Mouse (Mus musculus) heart, adult 2 months (tissue): ENCODE measurements at regions not wholly inside any gene's neighbourhood (a gene's known extent, or its start where the extent isn't known, plus 50 kb on each side); places are given as distances from the start of the nearest gene placed in this dataset.

Experiments
- DNase-seq, 2 experiments: peaks; one replicate each; pipeline ENCODE4 v3.0.0; 2021
- H3K27ac ChIP-seq: fragments of 200-600 bp; 2 replicates; pipeline ENCODE4 v1.8.1; 2022
- H3K27me3 ChIP-seq: fragments of 200-500 bp; 2 replicates; pipeline ENCODE4 v1.6.1; 2012; ENCODE audit warnings: mild to moderate bottlenecking, low read length, inconsistent platforms, mixed read lengths; ENCODE audit not compliant: control insufficient read depth, insufficient read depth
- H3K36me3 ChIP-seq: fragments of 200-500 bp; 2 replicates; pipeline ENCODE4 v1.6.1; 2012; ENCODE audit warnings: low read length, inconsistent platforms; ENCODE audit not compliant: control insufficient read depth, insufficient read depth
- H3K4me1 ChIP-seq: fragments of 200-500 bp; 2 replicates; pipeline ENCODE4 v1.6.1; 2011; ENCODE audit warnings: low read length; ENCODE audit not compliant: control insufficient read depth, insufficient read depth
- H3K4me3 ChIP-seq: fragments of 200-600 bp; 2 replicates; pipeline ENCODE4 v1.8.1; 2022
- H3K79me2 ChIP-seq: fragments of 200-500 bp; replicated peaks from 2 replicates; pipeline ENCODE4 v1.6.1; 2012; ENCODE audit warnings: mild to moderate bottlenecking, inconsistent platforms, low read length, moderate library complexity, mixed read lengths; ENCODE audit not compliant: control insufficient read depth, insufficient read depth
- H3K9ac ChIP-seq: fragments of 200-500 bp; 2 replicates; pipeline ENCODE4 v1.6.1; 2012; ENCODE audit warnings: low read depth, mild to moderate bottlenecking, control low read depth, inconsistent platforms, low read length, mixed read lengths
- CTCF ChIP-seq: fragments of 200-600 bp; IDR thresholded peaks from 2 replicates; pipeline ENCODE4 v1.8.1; 2022; ENCODE audit warnings: antibody characterized with exemption, mild to moderate bottlenecking, moderate library complexity
- EP300 ChIP-seq: fragments of 200-500 bp; IDR thresholded peaks from 2 replicates; pipeline ENCODE4 v1.6.1; 2011; ENCODE audit warnings: low read depth, low read length, control low read depth; ENCODE audit not compliant: insufficient read depth
- POLR2A ChIP-seq: fragments of 200-500 bp; IDR thresholded peaks from 2 replicates; pipeline ENCODE4 v1.6.1; 2011; ENCODE audit warnings: mild to moderate bottlenecking, low read depth, low read length, control low read depth; ENCODE audit not compliant: insufficient read depth
- WGBS: fragments of 180-500 bp; shearing (Covaris S2); methylation state at CpG from one replicate; pipeline ENCODE4 v1.1.7; 2018; 5-methylcytosine and 5-hydroxymethylcytosine counted together
- intact Hi-C: fragments of 180-260 bp; cut with DNase I; formaldehyde crosslinking; loops from one replicate; pipeline ENCODE4 v1.15.1; 2025

DNA sequence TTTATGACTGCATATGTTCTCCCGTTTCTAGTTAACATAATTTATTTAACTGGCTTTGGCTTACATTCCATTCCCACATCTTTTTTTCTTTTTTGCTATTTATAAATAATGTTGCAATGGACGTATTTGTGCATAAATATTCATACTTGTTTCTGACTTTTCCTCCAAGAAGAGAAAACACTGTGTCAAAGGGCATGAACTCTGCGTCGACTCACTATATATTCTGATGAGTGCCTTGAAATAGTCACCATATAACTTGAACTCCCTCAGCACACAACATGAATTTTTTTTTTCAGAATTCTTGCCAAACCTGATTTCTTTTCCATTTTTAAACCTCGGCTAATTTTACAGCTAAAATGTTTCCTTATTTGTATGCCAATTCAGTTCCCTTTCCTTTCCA lies 249.4 kb upstream of the Dynlrb2 start:
- no peaks in the 10 kb centered on the region for H3K79me2 ChIP-seq
- H3K36me3 ChIP-seq, result no peaks in the 10 kb centered on the region
- no peak for DNase-seq
- no peak overlapping the region for H3K4me3 ChIP-seq
- H3K27me3 ChIP-seq, result no peaks in the 10 kb centered on the region
- H3K9ac ChIP-seq, result no peak overlapping the region
- no peak for TF ChIP-seq CTCF
- no peak for TF ChIP-seq POLR2A
- TF ChIP-seq EP300, result no peak
- intact Hi-C loops, result no loop called here
- no peak overlapping the region for H3K27ac ChIP-seq
- no peaks in the 10 kb centered on the region for H3K4me1 ChIP-seq
- 69% methylated on average over 5 of the region's 5 CpGs for WGBS

DNA sequence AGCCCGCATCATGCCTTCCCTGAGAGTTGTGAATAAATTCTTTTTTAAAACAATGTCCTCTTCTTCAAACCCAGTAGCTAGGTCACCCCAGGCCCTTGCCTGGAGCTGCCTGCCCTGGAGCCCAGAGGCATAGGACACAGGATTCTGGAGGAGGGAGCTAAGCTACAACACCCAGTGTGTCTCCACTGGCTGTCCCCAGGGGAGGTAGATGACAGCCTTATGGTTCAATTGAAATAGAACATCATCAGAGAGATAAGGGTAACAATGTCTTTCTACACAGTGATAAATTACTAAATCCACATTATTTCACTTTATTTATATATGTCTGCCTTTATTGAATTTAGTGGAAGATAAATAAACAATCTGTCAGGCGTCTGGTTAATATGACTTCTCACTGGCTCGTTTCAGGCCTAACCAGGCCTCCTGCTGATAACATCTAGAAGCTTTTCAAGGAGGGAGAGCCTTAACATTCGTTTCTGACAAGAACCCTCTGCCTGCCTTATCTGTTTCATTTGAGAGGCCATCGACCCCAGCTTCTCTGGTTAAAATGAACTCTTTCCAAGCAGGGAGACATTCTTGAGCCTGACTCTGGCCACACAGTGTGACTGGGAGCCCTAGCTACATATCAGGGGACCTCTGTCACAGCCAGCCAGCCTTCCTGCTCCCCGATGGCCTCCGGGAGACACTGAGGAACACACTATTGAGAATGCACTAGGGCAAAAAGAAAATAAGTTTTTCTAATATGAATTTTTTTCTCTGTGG lies 252.1 kb upstream of the Dynlrb2 start:
- H3K4me1 ChIP-seq, result no peaks in the 10 kb centered on the region
- intact Hi-C loops, result no loop called here
- no peak overlapping the region for H3K9ac ChIP-seq
- no peak overlapping the region for H3K4me3 ChIP-seq
- WGBS, result 38% methylated on average over 7 of the region's 7 CpGs
- no peaks in the 10 kb centered on the region for H3K27me3 ChIP-seq
- H3K27ac ChIP-seq, result no peak overlapping the region
- no peak for TF ChIP-seq CTCF
- no peak for TF ChIP-seq EP300
- TF ChIP-seq POLR2A, result no peak
- H3K36me3 ChIP-seq, result no peaks in the 10 kb centered on the region
- no peaks in the 10 kb centered on the region for H3K79me2 ChIP-seq
- no peak for DNase-seq

DNA sequence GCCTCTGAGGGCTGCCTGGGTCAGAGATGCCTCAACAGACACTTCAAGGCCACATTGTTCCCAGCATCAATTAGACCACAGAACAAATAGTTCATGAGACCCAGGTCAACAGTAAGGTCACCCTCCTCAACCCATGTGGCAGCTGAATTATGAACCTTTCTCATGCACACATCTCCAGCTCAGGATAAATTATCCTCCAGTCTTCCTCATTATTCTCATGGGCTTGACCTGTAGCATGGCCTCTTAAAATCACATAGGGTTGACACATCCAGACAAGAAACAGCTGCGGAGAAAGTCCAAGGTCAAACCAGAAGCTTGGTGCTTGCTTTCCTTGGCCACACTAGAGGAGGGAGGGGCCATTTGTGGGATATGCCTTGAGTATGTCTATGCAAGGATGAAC lies 256.4 kb upstream of the Dynlrb2 start:
- no peaks in the 10 kb centered on the region for H3K36me3 ChIP-seq
- no peak overlapping the region for H3K9ac ChIP-seq
- no peak overlapping the region for H3K4me3 ChIP-seq
- H3K27me3 ChIP-seq, result no peaks in the 10 kb centered on the region
- intact Hi-C loops, result no loop called here
- no peak for DNase-seq
- no peak overlapping the region for H3K27ac ChIP-seq
- no peaks in the 10 kb centered on the region for H3K79me2 ChIP-seq
- TF ChIP-seq CTCF (no peak), POLR2A (no peak), EP300 (no peak)
- no peaks in the 10 kb centered on the region for H3K4me1 ChIP-seq
- 77% methylated on average over 1 of the region's 1 CpGs for WGBS

DNA sequence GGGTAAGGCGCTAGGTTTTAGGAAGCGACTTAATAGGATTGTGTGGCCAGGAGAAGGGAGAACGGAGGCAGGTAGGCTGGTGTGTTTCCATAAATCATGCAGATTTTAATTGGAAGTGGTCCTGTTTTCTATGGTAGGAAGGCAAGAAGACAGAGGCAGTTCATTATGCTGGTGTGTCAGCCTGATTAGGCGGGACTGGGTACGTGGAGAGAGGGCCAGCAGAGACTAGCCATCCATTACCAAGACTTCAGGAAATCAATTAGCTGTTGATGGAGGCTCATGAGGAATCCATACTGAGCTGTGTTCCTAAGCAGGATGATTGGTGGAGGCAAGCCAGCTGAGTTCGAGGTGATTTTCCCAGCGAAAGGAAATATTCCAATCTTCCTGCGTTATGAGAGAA lies 261.3 kb upstream of the Dynlrb2 start:
- Histone ChIP-seq H3K4me3 (no peak overlapping the region), H3K36me3 (no peaks in the 10 kb centered on the region), H3K4me1 (no peaks in the 10 kb centered on the region), H3K27ac (no peak overlapping the region), H3K9ac (no peak overlapping the region), H3K27me3 (no peaks in the 10 kb centered on the region), H3K79me2 (no peaks in the 10 kb centered on the region)
- TF ChIP-seq CTCF (no peak), EP300 (no peak), POLR2A (no peak)
- 69% methylated on average over 8 of the region's 8 CpGs for WGBS
- no peak for DNase-seq
- intact Hi-C loops, result no loop called here

DNA sequence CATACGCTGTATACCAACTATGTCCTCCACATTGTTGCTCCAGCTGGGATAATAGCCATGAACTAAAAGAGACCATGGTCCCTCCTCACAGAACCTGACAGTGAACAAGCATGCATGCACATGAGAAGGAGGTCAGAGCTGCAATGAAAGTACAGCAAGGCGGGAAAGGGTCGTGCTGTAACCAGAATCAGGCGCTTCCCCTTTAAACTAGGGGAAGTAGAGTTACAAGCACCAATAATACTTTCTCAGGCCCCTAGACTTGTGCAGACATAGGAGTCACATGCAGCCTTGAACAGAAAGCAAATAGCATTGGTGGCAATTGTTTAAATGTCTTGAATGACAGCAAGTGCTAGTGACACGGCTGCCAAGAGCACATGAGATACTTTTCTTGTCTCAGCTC lies 261.8 kb upstream of the Dynlrb2 start:
- no peak overlapping the region for H3K4me3 ChIP-seq
- no peak overlapping the region for H3K27ac ChIP-seq
- H3K9ac ChIP-seq, result no peak overlapping the region
- no peak for TF ChIP-seq CTCF
- no peak for TF ChIP-seq EP300
- TF ChIP-seq POLR2A, result no peak
- no peaks in the 10 kb centered on the region for H3K36me3 ChIP-seq
- no peaks in the 10 kb centered on the region for H3K4me1 ChIP-seq
- no peaks in the 10 kb centered on the region for H3K79me2 ChIP-seq
- DNase-seq, result no peak
- 69% methylated on average over 5 of the region's 5 CpGs for WGBS
- H3K27me3 ChIP-seq, result no peaks in the 10 kb centered on the region
- intact Hi-C loops, result no loop called here

DNA sequence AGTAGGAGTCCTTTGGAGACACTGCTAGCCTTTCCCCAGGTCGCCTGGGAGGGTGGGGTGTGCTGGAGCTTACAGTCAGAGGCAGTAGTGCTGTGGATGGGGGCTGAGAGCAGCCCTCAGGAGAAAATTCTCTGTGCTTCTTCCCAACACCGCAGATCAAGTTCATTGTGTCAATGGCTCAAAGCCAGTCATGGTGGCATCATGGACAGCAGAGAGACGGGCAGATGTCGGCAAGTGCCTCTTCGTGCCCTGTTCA lies 262.9 kb upstream of the Dynlrb2 start:
- Histone ChIP-seq H3K27me3 (no peaks in the 10 kb centered on the region), H3K27ac (no peak overlapping the region), H3K9ac (no peak overlapping the region), H3K4me1 (no peaks in the 10 kb centered on the region), H3K36me3 (no peaks in the 10 kb centered on the region), H3K4me3 (no peak overlapping the region), H3K79me2 (no peaks in the 10 kb centered on the region)
- TF ChIP-seq CTCF (no peak), POLR2A (no peak), EP300 (no peak)
- no peak for DNase-seq
- intact Hi-C loops, result no loop called here
- 88% methylated on average over 5 of the region's 5 CpGs for WGBS
